Mouse (Mus musculus) midbrain, embryonic 12.5 days (tissue): ENCODE data around the gene Trpm1. TPM values are rescaled to one million over a fixed set of nuclear protein-coding genes. Genes with fewer than 3 reads are reported as not detected.

Experiments
- ATAC-seq: fragments of 200-750 bp; cut with Nextera tagmentation; 2 replicates; pipeline ENCODE4 v1.8.0; 2017; ENCODE audit warnings: low read depth, moderate TSS enrichment, moderate library complexity; ENCODE audit not compliant: low FRiP score
- H3K27ac ChIP-seq: fragments of 300-500 bp; sonication (generic); replicated peaks from 2 replicates; pipeline ENCODE4 v1.5.1; 2016; ENCODE audit warnings: mild to moderate bottlenecking
- H3K27me3 ChIP-seq: fragments of 300-500 bp; sonication (generic); 2 replicates; pipeline ENCODE4 v1.6.1; 2016; ENCODE audit warnings: mild to moderate bottlenecking
- H3K36me3 ChIP-seq: fragments of 300-500 bp; sonication (generic); 2 replicates; pipeline ENCODE4 v1.6.1; 2016
- H3K4me1 ChIP-seq: fragments of 300-500 bp; sonication (generic); 2 replicates; pipeline ENCODE4 v1.6.1; 2016
- H3K4me2 ChIP-seq: fragments of 300-500 bp; sonication (generic); replicated peaks from 2 replicates; pipeline ENCODE4 v1.6.1; 2016; ENCODE audit warnings: mild to moderate bottlenecking, moderate library complexity
- H3K4me3 ChIP-seq: fragments of 300-500 bp; sonication (generic); 2 replicates; pipeline ENCODE4 v1.5.1; 2016; ENCODE audit warnings: mild to moderate bottlenecking
- H3K9ac ChIP-seq: fragments of 300-500 bp; sonication (generic); replicated peaks from 2 replicates; pipeline ENCODE4 v1.6.1; 2016; ENCODE audit warnings: mild to moderate bottlenecking, moderate library complexity
- H3K9me3 ChIP-seq: fragments of 300-500 bp; sonication (generic); 2 replicates; pipeline ENCODE4 v1.6.1; 2016; ENCODE audit warnings: mild to moderate bottlenecking
- WGBS: fragments of 180-500 bp; shearing (Covaris S2); methylation state at CpG from one replicate; pipeline ENCODE4 v1.1.7; 2016; 5-methylcytosine and 5-hydroxymethylcytosine counted together
- polyA plus RNA-seq: library from polyadenylated mRNA; unstranded; fragments of >200 nt; fragmentation: Nextera tagmentation; extraction: Ambion mirVana; gene quantifications from 2 replicates; pipeline ENCODE4 v1.2.1, GENCODE M21; 2016

Gene Trpm1
- polyA plus RNA-seq, 1 experiment from 2014 or later: 0.52 TPM

DNA sequence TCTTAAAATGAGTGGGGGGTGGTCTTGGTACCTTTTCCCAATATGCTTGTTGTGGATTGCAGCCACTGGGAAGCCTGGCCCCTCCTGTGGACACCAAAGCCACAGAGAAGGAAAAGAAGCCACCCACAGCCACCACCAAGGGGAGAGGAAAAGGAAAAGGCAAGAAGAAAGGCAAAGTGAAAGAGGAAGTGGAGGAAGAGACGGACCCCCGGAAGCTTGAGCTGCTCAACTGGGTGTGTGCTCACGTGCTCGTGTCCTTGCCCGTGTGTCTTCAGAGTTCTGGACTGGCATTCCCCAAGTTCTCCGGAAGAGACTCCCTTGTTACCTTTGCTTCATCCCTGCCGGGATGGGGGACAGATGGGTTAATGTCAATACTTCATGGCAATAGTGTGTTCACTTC is 63.8 kb downstream of the Trpm1 start:
- Histone ChIP-seq H3K4me3 (no peak overlapping the region), H3K27me3 (no peaks in the 10 kb centered on the region), H3K9me3 (no peaks in the 10 kb centered on the region), H3K4me2 (no peak overlapping the region), H3K36me3 (no peaks in the 10 kb centered on the region), H3K4me1 (no peaks in the 10 kb centered on the region), H3K27ac (no peak overlapping the region), H3K9ac (no peak overlapping the region)
- ATAC-seq: no peak
- 93% methylated on average over 7 of the region's 7 CpGs for WGBS

DNA sequence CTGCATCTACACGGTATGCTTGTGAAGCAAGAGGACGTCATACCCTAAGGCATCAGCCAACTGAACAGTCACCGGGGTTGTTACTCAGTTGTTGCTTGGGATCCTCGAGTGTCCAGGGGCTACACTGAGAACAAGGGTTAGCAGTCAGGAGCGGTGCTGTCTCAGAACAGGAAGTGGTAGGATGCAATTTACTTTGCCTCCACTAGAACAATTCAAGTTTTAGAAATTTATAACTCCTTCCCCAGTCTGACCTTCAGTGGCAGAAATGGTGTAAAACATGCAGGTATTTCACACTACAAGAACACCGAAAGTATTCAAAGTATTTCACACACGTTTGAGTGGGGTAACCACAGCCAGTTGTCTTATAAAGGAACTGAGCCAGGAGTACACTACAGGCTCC is 66.1 kb downstream of the Trpm1 start:
- Histone ChIP-seq H3K36me3 (no peaks in the 10 kb centered on the region), H3K4me1 (no peaks in the 10 kb centered on the region)
- 89% methylated on average over 7 of the region's 7 CpGs for WGBS

DNA sequence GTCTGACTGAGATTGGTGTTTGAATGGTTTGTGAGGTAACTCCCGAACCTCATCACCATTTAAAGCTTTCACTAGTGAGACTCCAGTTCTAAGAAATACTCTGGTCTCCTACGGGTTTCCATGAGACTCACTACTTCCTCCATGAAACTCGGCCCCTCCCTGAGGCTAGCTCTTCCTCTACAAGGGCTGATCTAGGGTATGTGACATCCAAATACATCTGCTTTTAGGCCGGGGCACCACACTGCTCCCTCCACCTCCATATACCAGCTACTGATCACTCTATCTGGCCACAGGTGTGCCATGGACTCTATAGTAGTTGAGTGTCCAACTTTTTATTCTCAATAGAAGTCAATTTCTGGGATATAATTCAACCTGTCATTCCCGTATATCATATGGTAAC is 69.6 kb downstream of the Trpm1 start:
- H3K36me3 ChIP-seq: no peaks in the 10 kb centered on the region
- no peak overlapping the region for H3K27ac ChIP-seq
- no peak overlapping the region for H3K4me2 ChIP-seq
- ATAC-seq: no peak
- H3K4me3 ChIP-seq: no peak overlapping the region
- H3K9me3 ChIP-seq: no peaks in the 10 kb centered on the region
- 92% methylated on average over 5 of the region's 5 CpGs for WGBS
- H3K27me3 ChIP-seq: no peaks in the 10 kb centered on the region
- no peaks in the 10 kb centered on the region for H3K4me1 ChIP-seq
- H3K9ac ChIP-seq: no peak overlapping the region

More for the DNA sequence above, 66.1 kb downstream of the Trpm1 start:
- Histone ChIP-seq H3K27ac (no peak overlapping the region), H3K9me3 (no peaks in the 10 kb centered on the region), H3K27me3 (no peaks in the 10 kb centered on the region), H3K4me2 (no peak overlapping the region), H3K9ac (no peak overlapping the region), H3K4me3 (no peak overlapping the region)
- no peak for ATAC-seq

- no peaks in the 10 kb centered on the region for H3K36me3 ChIP-seq
- WGBS: 73% methylated on average over 27 of the region's 27 CpGs
- no peak overlapping the region for H3K9ac ChIP-seq
- no peaks in the 10 kb centered on the region for H3K9me3 ChIP-seq
- H3K4me2 ChIP-seq: no peak overlapping the region
- ATAC-seq: no peak
- no peaks in the 10 kb centered on the region for H3K4me1 ChIP-seq
- no peak overlapping the region for H3K4me3 ChIP-seq
- no peaks in the 10 kb centered on the region for H3K27me3 ChIP-seq
- H3K27ac ChIP-seq: no peak overlapping the region
Observed at GRCm38 (mm10) chr7:64226339-64227194, 72.9 kb downstream of the Trpm1 start.

DNA sequence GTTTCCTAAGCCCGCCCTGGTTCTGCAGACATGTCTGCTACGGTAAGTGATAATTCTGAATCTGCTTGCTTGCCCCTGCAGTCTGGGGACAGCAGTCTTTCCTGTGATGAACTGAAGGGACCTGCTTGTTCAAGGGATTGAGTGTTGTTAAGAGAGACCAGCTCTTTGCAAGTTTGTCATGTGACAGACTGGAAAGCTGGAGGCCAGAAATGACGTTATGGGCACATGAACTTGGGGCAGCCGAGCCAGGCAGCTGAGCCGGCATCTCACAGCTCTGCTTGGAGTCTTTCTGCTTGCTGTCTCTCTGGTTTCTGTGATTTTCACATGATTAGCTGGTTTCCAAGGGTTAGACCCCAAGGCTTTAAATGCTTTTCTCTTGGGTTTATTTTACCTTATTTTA is 74.0 kb downstream of the Trpm1 start:
- H3K4me1 ChIP-seq: no peaks in the 10 kb centered on the region
- no peak overlapping the region for H3K27ac ChIP-seq
- ATAC-seq: no peak
- 89% methylated on average over 5 of the region's 5 CpGs for WGBS
- no peaks in the 10 kb centered on the region for H3K27me3 ChIP-seq
- H3K9me3 ChIP-seq: no peaks in the 10 kb centered on the region
- no peaks in the 10 kb centered on the region for H3K36me3 ChIP-seq
- H3K4me2 ChIP-seq: no peak overlapping the region
- H3K9ac ChIP-seq: no peak overlapping the region
- no peak overlapping the region for H3K4me3 ChIP-seq

- Histone ChIP-seq H3K4me3 (no peak overlapping the region), H3K36me3 (no peaks in the 10 kb centered on the region), H3K27me3 (no peaks in the 10 kb centered on the region), H3K9ac (no peak overlapping the region), H3K27ac (no peak overlapping the region), H3K9me3 (no peaks in the 10 kb centered on the region), H3K4me1 (no peaks in the 10 kb centered on the region), H3K4me2 (no peak overlapping the region)
- no peak for ATAC-seq
- WGBS: 89% methylated on average over 2 of the region's 2 CpGs
Observed at GRCm38 (mm10) chr7:64228300-64228699, 74.7 kb downstream of the Trpm1 start.

DNA sequence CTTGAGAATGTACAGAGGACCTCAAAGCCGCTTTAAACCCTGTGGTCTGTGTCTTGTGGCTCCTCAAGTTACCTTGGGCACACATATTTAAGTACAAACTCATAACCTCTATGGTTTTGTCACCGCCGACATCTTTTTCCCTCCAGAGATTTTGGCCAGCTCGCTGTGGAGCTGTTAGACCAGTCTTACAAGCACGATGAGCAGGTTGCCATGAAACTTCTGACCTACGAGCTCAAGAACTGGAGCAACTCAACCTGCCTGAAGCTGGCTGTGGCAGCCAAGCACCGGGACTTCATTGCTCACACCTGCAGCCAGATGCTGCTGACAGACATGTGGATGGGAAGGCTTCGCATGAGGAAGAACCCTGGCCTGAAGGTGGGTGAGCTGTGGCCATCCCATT is 76.3 kb downstream of the Trpm1 start:
- H3K4me2 ChIP-seq: no peak overlapping the region
- no peak overlapping the region for H3K9ac ChIP-seq
- H3K27me3 ChIP-seq: no peaks in the 10 kb centered on the region
- H3K36me3 ChIP-seq: no peaks in the 10 kb centered on the region
- H3K27ac ChIP-seq: no peak overlapping the region
- ATAC-seq: no peak
- H3K9me3 ChIP-seq: no peaks in the 10 kb centered on the region
- H3K4me3 ChIP-seq: no peak overlapping the region
- WGBS: 93% methylated on average over 8 of the region's 8 CpGs
- H3K4me1 ChIP-seq: no peaks in the 10 kb centered on the region

DNA sequence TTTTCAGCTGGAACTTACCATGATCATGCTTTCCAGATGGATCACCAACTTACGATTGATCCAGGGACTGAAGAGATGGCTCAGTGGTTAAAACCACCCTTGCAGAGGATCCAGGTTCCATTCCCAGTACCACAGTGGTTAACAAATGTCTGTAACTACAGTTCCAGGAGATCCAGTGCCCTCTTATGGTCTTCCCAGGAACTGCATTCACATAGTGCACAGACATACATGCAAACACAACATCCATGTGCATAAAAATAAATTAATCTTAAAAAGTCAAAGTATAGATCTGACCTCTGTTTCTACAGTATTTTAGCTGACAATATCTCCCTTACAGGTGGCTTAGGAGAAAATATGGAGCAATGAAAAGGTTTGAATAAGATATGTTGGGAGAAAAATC is 77.4 kb downstream of the Trpm1 start:
- WGBS: 97% methylated on average over 1 of the region's 1 CpGs
- no peak for ATAC-seq
- Histone ChIP-seq H3K9ac (no peak overlapping the region), H3K4me1 (no peaks in the 10 kb centered on the region), H3K9me3 (no peaks in the 10 kb centered on the region), H3K4me3 (no peak overlapping the region), H3K27me3 (no peaks in the 10 kb centered on the region), H3K36me3 (no peaks in the 10 kb centered on the region), H3K4me2 (no peak overlapping the region), H3K27ac (no peak overlapping the region)

DNA sequence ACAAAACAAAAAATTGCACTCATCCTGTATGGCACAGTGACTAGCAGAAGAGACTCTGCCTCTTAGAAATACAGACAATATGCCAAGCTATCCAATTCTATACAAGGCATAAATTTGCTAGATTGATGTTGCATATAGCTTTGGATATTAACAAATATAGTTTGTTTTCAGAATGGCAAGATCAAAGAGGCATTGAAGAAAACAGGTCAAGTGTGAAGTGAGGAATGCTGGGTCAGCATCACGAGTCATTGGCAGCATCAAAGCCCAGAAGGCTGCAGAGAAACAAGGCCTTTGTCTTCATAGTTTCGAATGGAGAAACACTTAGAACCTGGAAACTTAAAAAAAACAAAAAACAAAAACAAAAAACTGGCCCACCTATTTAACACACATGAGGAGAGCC is 78.4 kb downstream of the Trpm1 start:
- no peak for ATAC-seq
- no peak overlapping the region for H3K9ac ChIP-seq

GRCm38 (mm10) chr7:64234310-64234820 is 80.7 kb downstream of the Trpm1 start:
- Histone ChIP-seq H3K36me3 (no peaks in the 10 kb centered on the region), H3K27ac (no peak overlapping the region), H3K4me3 (no peak overlapping the region), H3K9ac (no peak overlapping the region), H3K27me3 (no peaks in the 10 kb centered on the region), H3K4me1 (no peaks in the 10 kb centered on the region), H3K9me3 (no peaks in the 10 kb centered on the region), H3K4me2 (no peak overlapping the region)
- no peak for ATAC-seq
- 85% methylated on average over 5 of the region's 5 CpGs for WGBS

More for the DNA sequence above, 78.4 kb downstream of the Trpm1 start:
- WGBS: 49% methylated on average over 2 of the region's 2 CpGs
- Histone ChIP-seq H3K4me2 (no peak overlapping the region), H3K27me3 (no peaks in the 10 kb centered on the region), H3K27ac (no peak overlapping the region), H3K9me3 (no peaks in the 10 kb centered on the region), H3K4me1 (no peaks in the 10 kb centered on the region), H3K4me3 (no peak overlapping the region), H3K36me3 (no peaks in the 10 kb centered on the region)

GRCm38 (mm10) chr7:64236521-64236920 is 82.9 kb downstream of the Trpm1 start:
- Histone ChIP-seq H3K4me1 (no peaks in the 10 kb centered on the region), H3K36me3 (no peaks in the 10 kb centered on the region), H3K9me3 (no peaks in the 10 kb centered on the region), H3K27me3 (no peaks in the 10 kb centered on the region), H3K27ac (no peak overlapping the region), H3K9ac (no peak overlapping the region), H3K4me2 (no peak overlapping the region), H3K4me3 (no peak overlapping the region)
- WGBS: 83% methylated on average over 4 of the region's 4 CpGs
- no peak for ATAC-seq

DNA sequence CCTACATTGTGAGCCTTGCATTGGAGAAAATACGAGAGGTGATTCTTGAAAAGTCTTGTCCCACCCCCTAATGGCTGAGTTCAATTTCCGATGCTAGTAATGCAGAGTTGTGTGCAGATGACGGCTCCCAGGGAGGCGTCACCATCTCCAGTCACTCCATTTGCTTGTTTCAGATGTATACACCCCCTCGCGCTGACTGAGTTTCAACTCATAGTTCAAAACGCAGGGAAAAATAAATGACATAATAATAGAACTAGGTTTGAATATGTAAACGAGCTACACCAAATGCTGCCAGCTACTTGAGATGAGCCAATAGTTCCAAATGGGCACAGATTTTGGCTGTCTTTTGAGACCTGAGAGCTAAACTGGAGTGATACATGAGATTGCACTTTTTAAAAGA is 84.1 kb downstream of the Trpm1 start:
- ATAC-seq: no peak
- 93% methylated on average over 8 of the region's 8 CpGs for WGBS
- H3K36me3 ChIP-seq: no peaks in the 10 kb centered on the region
- H3K4me2 ChIP-seq: no peak overlapping the region
- no peak overlapping the region for H3K27ac ChIP-seq
- H3K4me1 ChIP-seq: no peaks in the 10 kb centered on the region
- no peaks in the 10 kb centered on the region for H3K9me3 ChIP-seq
- H3K4me3 ChIP-seq: no peak overlapping the region
- H3K9ac ChIP-seq: no peak overlapping the region
- no peaks in the 10 kb centered on the region for H3K27me3 ChIP-seq
